Mouse (Mus musculus): ENCODE measurements around the gene Adamts12. TPM values are rescaled to one million over a fixed set of nuclear protein-coding genes. Genes with fewer than 3 reads are reported as not detected.

Adamts12 gene
- polyA plus RNA-seq, 1 experiment from 2014 or later = 0.72 TPM

Other genes with a start within 250 kb of the Adamts12 start
- gene C1qtnf3, start 112.5 kb upstream of the Adamts12 start, polyA plus RNA-seq (2015; fragmentation: Nextera tagmentation; extraction: Ambion mirVana) = 0.10 and 0.13 TPM in 2 replicates
- 6.4 and 7.7 TPM in 2 replicates for gene Amacr, start 83.0 kb upstream of the Adamts12 start, polyA plus RNA-seq (2015; fragmentation: Nextera tagmentation; extraction: Ambion mirVana)
- not detected in 2 replicates for gene Slc45a2, start 64.1 kb upstream of the Adamts12 start, polyA plus RNA-seq (2015; fragmentation: Nextera tagmentation; extraction: Ambion mirVana)
- gene Rxfp3, start 26.8 kb upstream of the Adamts12 start, polyA plus RNA-seq (2015; fragmentation: Nextera tagmentation; extraction: Ambion mirVana) = 0.57 and 0.96 TPM in 2 replicates

Data from forebrain, embryonic 13.5 days (tissue).